Mouse (Mus musculus) CH12F3 (cell line): ENCODE data around the gene Chst10.

Source experiments
- in situ Hi-C: fragments of 300-500 bp; cut with MboI; formaldehyde crosslinking; loops from 2 replicates; pipeline ENCODE4 v1.14.3; 2020; ENCODE audit warnings: low sequenced_read_pairs

The Chst10 gene

DNA sequence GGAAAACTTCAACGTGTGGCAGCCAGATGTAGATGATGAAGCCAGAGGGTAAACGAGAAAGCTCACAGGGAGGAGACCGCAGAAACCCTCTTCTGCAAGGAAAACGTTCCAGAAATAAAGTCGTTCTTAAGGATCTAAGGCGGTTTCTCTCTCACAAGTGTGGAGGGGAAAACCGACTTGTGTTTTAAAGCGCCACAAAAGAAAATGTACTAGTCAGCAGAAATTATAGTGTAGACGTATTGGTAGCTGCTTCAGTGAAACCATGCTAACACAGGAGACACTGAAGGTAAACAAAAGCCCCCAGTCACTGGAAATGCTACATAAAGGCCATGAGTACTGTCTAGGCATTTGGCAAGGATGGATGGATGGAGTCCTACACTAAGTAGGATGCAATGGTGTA, 80.7 kb downstream of the Chst10 start:
- in situ Hi-C loops = no loop called here

DNA sequence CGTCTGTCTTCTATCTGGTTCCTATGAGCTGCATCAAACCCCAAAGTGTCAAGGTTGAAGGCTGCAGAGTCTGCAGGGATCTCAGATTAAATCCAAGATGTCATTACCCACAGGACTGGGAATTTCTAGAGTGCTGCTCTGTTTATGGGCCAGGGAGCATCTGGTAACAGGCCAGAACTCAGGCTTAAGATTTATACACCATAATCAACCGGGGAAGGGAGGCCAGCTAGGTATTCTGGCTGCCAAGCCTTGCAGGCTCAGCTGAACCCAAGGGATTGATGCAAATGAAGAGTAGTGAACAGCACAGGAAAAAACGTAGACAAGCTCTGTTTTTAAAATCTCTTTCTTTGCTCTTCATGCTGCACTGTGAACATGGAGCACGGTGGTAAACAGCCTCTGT, 81.7 kb downstream of the Chst10 start:
- in situ Hi-C loops = no loop called here
